Mouse (Mus musculus): Measurements from ENCODE around the gene Mcemp1. TPM values are rescaled to one million over a fixed set of nuclear protein-coding genes. Genes with fewer than 3 reads are reported as not detected.

Gene Mcemp1
- total RNA-seq, 2 experiments from 2014 or later = 29.6 to 64.0 TPM

DNA sequence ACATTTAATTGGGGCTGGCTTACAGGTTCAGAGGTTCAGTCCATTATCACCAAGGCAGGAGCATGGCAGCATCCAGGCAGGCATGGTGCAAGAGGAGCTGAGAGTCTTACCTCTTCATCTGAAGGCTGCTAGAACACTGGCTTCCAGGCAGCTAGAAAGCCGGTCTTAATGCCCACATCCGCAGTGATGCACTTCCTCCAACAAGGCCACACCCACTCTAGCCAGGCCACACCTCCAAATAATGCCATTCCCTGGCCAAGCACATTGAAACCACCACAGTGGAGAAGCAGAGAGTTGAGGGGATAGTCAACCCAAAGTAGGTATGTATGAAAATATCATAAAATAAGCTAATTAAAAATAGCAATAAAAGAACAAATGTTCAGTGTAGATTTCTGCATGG, 4.8 kb downstream of the Mcemp1 start:
- no peak for ATAC-seq (replicated peaks; ENCODE audit: low FRiP score, poor library complexity, severe bottlenecking)

DNA sequence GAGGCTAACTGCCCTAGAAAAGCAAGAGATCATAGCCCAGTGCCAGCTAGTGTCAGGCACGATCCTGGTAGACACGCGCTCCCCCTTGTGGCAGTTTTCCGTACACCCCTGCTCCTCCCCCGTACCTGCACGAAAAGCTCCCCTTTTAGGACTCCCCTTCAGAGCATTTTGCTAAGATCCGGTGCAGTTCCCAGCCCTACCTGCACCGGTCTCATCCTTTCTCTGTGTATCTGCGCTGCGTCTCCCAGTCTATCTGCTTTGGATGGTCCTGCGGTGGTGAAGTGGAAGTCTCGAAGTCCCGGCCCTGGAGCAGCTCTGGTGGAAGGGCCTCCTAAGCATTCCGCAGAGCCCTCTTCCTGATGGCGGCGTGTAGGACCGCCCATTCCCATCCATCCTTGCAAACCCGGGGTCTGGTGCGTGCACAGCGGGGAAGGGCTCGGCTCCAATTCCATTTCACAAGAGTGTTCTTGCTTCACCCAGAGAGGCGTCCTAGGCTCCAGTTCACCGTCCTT, 6.5 kb downstream of the Mcemp1 start, which contains the start of gene Fcor:
Fcor (minus strand) TSS at position 383 of the 512 bp plus-strand sequence.
- ATAC-seq (replicated peaks; ENCODE audit: low FRiP score, poor library complexity, severe bottlenecking) = peak; percentile 61

DNA sequence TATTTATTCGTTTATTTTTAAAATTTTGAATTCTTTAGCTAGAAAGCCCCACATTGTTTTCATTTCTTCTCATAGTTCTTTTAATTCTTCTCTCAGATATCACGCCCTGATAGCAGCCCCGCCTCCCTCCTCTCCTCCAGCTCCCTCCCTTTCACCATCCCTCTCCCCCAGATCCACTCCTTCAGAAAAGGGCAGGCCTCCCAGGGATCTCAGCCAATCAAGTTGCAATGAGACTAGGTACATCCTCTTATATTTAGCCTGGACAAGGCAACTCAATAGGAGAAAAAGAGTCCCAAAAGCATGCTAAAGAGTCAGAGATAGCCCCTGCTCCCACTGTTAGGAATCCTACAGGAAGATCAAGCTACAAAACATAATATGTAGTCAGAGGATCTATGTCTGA, 9.1 kb downstream of the Mcemp1 start:
- no peak for ATAC-seq (replicated peaks; ENCODE audit: low FRiP score, poor library complexity, severe bottlenecking)

DNA sequence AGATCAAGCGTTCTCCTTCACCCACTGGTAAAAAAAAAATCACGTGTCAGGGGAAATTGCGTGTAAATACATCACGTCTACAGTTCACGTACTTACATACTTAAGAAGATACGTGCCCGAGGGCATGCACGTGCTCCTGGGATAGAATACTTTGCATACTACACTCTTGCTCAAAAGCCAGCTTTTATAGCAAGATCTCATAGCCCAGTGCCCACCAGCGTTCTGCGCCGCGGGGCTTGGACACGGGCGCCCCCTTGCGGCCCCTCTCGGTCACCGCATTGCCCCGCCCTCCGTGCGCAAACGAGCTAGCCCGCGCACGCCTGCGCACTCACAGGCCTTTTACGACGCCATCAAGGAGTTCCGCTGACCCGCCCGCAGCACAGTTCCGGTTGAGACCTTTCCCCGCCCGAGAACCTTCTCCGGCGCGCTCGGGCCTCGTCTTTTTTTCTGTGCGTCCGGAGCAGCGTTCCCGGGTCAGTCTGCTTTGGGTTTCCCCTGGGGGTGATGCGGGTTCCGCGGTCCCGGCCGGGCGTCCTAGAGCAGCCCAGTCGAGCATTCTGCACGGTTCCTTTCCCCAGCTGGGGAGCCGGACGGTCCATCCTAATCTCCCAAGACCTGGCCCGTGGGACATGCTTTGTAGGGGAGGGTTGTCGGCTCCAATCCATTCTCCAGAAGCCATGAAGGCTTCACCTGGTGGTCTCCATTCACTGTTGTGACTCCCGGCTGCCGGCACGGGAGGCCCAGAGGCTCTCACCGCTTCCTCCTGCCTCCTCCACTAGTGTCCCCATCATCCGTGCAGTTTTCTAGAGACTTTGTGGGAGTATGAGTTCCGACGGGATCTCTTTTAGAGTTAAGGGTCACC, 10.8 kb downstream of the Mcemp1 start, which contains the start of gene Trappc5:
Trappc5 (plus strand) TSS at position 169 of the 862 bp plus-strand sequence.
- peak; percentile 96 for ATAC-seq (replicated peaks; ENCODE audit: low FRiP score, poor library complexity, severe bottlenecking)

DNA sequence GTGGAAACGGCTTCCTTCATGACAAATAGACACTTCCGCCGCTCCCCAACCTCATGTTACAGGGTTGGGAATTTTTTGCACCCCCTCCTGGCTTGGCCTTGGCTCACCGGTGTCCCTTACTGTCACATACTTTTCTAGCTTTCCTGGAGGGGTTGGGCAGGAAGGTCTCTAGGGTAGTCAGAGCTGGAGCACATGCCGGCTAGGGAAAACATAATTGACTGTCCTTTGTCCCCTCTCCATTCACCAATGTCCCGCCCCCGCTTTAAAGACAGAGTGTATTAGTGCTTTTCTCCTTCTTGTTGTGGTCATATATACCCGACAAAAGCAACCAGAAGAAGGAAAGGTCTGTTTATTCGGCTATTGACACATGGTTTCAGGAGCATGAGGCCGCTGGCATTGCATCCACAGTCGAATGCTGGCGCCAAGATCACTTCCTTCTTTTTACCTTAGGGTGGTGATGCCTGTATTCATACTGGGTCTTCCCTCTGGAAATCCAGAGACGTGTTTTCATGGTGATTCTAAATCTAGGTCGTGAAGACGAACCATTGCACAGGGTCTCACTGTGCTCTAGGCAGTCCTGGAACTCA, 11.5 kb downstream of the Mcemp1 start:
- ATAC-seq (replicated peaks; ENCODE audit: low FRiP score, poor library complexity, severe bottlenecking) = peak; percentile 12; the same call in 1 of the 2 replicates

DNA sequence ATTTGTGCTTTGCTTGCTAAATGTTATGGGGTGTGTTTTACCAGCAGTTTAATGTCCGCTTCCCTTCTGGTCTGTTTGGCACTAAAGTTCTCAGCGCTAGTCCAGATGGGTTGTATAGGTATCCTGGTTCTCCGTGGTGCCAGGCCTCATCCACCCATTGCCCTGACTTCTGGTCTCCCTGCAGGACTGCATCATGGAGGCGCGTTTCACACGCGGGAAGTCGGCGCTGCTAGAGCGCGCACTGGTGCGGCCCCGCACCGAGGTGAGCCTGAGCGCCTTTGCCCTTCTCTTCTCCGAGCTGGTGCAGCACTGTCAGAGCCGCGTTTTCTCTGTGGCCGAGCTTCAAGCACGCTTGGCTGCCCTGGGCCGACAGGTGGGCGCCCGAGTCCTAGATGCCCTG, 13.3 kb downstream of the Mcemp1 start:
- ATAC-seq (replicated peaks; ENCODE audit: low FRiP score, poor library complexity, severe bottlenecking) = no peak

DNA sequence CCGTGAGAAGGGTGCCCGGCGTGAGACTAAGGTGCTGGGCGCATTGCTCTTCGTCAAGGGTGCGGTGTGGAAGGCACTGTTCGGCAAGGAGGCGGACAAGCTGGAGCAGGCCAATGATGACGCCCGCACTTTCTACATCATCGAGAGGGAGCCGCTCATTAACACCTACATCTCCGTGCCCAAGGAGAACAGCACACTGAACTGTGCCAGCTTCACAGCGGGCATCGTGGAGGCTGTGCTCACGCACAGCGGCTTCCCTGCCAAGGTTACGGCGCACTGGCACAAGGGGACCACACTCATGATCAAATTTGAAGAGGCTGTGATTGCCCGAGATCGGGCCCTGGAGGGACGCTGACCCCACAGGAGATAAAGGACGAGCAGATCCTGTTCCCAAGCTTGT, 13.7 kb downstream of the Mcemp1 start:
- no peak for ATAC-seq (replicated peaks; ENCODE audit: low FRiP score, poor library complexity, severe bottlenecking)

DNA sequence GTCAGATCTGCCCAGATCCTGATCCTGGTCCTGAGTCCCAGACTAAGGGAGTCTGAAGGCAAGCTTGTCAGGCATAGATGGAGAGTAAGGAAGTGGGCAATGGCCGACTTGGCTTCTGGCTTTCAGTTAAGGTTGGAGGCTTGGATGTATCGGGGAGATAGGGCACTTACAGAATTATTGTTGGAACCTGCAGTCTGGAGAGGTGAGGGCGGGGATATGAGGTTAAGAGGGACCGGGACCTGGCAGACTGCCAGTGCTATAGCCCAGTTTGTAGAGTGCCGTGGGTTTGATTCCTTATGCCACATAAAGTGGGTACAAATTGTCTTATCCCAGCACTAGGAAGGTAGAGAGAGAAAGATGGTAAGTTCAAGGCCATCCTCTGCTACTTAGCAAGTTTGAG, 14.1 kb downstream of the Mcemp1 start:
- ATAC-seq (replicated peaks; ENCODE audit: low FRiP score, poor library complexity, severe bottlenecking) = no peak

DNA sequence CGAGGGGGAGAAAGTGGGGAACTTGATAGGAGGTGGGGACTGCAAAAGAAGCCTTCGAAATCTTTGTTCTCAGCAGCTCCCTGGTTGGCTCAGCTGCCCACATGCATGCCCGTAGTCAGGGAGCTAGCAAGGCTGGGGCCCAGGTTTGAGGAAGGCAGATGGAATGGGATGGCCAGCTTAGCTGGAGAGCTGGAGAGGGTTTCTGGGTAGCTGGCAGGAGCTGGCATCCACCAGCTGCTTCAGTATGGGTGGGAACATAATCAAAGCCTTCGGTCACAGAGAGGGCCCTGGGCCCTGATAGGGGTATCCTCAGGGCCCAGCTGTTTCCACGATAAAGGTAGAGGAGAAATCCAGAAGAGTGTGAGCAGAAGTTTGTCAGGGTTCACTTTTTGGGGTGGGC, 16.9 kb downstream of the Mcemp1 start:
- ATAC-seq (replicated peaks; ENCODE audit: low FRiP score, poor library complexity, severe bottlenecking) = no peak

DNA sequence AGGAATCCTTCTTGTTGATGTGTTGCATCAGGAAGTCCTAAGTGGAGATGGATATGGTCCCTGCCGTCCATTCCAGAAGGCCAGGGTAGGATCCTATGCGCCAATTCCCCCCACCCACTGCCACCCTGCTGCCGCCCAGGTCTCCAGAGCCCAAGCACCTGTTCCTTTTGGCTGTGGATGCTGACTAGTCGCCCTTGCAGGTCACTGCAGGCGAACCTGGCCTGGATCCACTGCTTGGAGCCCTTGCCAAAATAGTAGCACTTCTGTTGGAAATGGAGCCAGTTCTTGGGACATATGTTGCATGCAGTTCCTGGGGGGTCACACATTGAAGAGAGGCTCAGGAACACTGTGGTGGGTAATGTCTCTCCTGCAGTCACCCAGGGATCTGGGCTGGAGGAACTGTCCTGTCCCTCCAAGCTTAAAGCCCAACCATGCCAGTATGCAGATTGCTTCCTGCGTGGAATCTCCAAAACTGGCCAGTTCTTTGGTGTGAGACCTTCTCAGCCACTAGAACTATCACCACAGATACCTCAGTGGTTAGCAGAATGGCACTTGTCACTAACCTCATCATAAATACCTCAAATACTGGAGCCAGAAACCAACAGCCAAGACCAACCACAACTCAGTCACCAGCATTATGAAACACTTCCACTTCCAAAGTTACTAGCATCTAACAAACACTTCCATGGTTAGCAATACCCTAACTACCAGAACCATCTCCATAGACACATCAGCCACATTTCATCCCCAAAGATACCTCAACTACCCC, 18.0 kb downstream of the Mcemp1 start:
- ATAC-seq (replicated peaks; ENCODE audit: low FRiP score, poor library complexity, severe bottlenecking) = no peak

DNA sequence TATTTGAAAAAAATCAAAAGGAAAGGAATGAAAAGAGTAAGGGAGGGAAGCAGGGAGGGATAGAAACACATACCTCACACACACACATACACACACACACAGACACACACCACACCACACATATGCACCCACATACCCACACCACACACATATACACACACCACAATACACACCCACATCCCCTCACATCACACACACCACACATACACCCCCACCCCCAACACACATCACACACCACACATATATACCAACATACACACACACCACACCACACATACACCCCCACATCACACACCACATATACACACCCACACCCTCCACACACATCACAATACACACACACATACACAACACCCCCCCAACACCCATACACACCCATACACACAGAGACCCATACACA, 19.0 kb downstream of the Mcemp1 start:
- no peak for ATAC-seq (replicated peaks; ENCODE audit: low FRiP score, poor library complexity, severe bottlenecking)

DNA sequence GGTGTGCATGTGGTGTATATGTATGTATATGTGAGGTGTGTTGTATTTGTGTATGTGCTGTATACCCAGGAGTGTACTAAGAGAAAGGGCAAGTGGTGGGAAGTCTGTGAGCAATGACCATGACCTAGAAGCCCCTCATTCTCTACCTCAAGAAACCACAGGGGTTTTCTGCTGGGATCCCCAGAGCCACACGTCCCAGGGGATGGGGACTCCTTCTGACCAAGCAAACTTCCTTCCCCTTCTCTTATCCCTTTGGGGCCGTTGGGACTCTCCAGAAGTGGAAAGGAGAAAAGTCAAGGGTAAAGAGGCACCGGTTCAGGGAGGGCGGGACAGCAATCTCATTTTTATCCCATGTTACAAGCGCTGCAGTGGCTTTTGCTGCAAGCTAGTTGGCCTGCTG, 19.9 kb downstream of the Mcemp1 start:
- no peak for ATAC-seq (replicated peaks; ENCODE audit: low FRiP score, poor library complexity, severe bottlenecking)

DNA sequence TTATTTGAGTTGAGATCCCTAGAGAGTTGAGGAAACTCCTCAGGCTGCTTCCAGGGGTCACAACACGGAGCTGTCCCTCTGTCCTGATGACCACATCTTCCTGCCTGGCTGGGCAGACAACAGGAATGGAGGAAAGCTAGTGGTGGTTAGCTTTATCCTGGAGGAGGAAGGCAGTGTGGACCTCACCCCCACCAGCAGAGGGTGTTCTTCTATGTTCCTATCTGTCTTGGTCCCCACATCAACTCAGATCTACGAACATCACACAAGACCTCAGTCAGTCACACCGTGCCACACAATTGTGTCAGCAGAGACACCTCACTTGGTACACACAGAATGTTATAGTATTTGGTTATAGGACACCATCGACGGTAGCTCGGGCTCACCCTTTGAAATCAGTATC, 22.0 kb downstream of the Mcemp1 start:
- ATAC-seq (replicated peaks; ENCODE audit: low FRiP score, poor library complexity, severe bottlenecking) = no peak

DNA sequence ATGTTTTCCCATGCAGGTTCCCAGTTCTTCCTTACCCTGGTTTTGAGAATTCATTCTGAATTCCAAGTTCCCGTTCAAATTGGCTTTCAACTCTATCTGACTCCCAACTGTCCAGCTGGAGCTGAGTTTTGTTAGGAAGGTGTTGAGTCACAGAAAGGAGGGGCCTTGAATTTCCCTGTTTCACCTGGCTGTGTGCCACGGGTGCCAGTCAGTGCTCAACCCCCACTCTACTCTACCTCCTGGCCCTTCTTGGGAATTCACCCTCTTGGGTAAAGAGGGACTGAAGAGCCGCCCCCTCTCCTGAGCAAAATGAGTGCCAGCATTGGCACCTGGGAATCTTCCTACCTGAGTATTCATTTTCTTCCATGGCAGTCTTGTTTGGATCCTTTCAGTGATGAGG, 25.2 kb downstream of the Mcemp1 start:
- ATAC-seq (replicated peaks; ENCODE audit: low FRiP score, poor library complexity, severe bottlenecking) = no peak

DNA sequence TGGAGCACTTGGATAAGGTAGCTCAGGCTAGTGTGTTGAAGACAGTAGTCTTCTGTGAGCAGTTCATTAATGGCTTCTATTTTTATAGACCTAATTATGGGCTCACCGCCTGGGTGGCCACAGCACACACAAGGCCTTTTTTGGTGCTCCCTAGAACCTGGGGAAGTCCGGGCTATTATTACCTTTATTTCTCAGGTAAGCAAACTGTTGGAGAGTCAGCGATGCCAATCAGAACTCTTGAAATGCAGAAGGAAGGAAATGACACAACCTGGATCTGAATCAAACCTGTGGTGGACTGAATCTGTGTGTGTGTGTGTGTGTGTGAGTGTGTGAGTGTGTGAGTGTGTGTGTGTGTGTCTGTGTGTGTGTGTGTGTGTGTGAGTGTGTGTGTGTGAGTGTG, 28.6 kb downstream of the Mcemp1 start, which contains the start of gene Fcer2a:
Fcer2a (minus strand) TSS at position 55 of the 400 bp plus-strand sequence.
- ATAC-seq (replicated peaks; ENCODE audit: low FRiP score, poor library complexity, severe bottlenecking) = no peak

DNA sequence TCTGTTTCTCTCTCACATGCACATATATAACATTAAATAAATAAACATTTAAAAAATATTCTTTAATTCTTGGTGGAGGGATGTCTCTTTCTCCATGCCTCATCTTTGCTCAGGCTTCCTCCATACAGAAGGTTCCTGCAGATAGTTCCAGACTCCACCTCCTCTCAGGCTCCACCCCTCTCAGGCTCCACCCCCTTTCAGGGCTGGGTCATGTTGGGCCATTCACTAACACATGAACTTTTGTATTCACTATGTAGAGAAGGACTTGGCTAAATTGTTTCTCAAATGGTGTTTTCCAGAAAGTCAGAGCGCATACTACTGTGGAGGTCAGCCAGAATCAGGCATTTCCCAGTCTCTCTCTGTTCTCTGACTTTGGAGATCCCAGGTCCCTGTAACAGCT, 35.9 kb downstream of the Mcemp1 start:
- no peak for ATAC-seq (replicated peaks; ENCODE audit: low FRiP score, poor library complexity, severe bottlenecking)

DNA sequence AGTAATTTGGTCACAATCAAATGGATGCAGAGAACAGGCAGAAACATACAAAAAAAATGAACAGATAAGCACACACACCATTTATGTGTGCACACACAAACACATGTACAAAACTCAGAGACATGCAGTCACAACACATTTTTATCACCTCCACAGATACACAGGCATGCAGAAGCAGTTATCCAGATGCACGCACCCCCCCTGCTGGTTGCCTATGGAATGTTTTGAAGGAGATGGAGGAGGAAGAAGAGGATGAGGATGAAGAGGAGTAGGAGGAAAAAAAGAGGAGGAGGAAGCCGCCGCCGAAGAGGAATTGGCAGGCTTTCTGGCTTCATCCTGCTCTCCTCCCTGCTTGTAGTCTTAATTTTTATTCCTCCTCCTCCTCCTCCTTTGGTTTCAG, 40.2 kb downstream of the Mcemp1 start:
- ATAC-seq (replicated peaks; ENCODE audit: low FRiP score, poor library complexity, severe bottlenecking) = no peak; the same call in 1 of the 2 replicates

DNA sequence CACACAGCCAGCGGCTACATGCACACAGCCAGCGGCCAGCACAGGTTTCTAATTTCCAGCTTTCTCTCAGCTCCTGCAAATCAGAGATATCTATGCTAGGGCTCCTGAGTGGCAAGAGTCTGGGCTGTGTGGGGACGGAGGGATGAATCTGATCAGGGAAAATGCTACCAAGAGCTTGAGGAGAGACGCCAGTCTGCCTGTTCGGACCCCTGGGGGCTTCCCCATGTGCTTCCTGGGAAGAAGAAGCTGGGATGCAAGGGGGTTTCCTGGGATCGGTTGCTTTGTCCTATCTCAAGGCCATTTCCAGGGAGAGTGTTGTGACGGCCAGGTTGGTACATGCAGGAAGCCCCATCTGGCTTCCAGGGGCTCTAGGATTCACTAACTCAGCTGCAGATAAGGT, 42.1 kb downstream of the Mcemp1 start:
- ATAC-seq (replicated peaks; ENCODE audit: low FRiP score, poor library complexity, severe bottlenecking) = no peak

DNA sequence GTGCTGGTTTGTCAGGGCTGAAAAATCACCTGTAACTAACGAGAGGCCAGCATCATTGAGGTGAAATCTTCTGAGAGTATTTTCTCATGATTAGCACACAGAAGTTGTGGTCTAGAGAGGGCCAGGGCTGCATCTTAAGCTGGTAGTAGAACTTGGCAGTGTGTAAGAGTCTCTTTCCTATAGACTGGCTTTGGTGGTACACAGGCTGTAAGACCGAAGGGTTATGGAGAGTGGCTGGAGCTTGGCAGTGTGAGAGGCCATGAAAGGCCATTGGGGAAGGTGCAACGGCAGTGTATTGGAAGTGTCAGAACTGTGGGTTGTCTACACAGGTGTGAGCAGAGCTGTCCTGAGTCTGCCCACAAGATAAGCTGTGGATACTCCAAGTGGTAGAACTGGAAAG, 44.8 kb downstream of the Mcemp1 start:
- no peak for ATAC-seq (replicated peaks; ENCODE audit: low FRiP score, poor library complexity, severe bottlenecking)

DNA sequence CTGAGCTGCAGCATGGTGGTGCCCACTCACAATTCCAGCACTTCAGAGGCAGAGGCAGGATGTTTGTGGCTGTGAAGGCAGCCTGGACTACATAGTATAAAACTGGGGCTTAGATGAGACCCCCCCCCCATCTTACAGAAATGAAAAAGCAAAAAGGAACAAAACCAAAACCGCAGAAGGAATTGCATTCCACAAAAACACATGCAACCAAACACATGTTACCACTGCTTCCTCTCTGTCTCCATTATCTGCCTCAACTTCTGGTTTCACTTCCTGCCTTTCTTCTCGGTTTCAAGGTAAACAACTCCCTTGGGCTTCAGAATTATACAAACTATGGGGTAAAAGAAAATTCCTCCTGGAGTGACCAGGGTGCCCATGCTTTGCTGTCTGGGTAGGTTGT, 46.1 kb downstream of the Mcemp1 start:
- ATAC-seq (replicated peaks; ENCODE audit: low FRiP score, poor library complexity, severe bottlenecking) = no peak

All from erythroblast, adult 5-6 weeks (primary cell).